Mouse (Mus musculus): ENCODE measurements around the gene Ciao2b. TPM values are rescaled to one million over a fixed set of nuclear protein-coding genes. Genes with fewer than 3 reads are reported as not detected.
"Not testable (repeated sequence)": the region's sequence is repeated elsewhere in the genome, so short reads cannot be mapped to it uniquely, and the experiment has no call there.

The Ciao2b gene
- polyA plus RNA-seq (2015; fragmentation: Nextera tagmentation; extraction: Ambion mirVana) = 32.0 and 34.9 TPM in 2 replicates

DNA sequence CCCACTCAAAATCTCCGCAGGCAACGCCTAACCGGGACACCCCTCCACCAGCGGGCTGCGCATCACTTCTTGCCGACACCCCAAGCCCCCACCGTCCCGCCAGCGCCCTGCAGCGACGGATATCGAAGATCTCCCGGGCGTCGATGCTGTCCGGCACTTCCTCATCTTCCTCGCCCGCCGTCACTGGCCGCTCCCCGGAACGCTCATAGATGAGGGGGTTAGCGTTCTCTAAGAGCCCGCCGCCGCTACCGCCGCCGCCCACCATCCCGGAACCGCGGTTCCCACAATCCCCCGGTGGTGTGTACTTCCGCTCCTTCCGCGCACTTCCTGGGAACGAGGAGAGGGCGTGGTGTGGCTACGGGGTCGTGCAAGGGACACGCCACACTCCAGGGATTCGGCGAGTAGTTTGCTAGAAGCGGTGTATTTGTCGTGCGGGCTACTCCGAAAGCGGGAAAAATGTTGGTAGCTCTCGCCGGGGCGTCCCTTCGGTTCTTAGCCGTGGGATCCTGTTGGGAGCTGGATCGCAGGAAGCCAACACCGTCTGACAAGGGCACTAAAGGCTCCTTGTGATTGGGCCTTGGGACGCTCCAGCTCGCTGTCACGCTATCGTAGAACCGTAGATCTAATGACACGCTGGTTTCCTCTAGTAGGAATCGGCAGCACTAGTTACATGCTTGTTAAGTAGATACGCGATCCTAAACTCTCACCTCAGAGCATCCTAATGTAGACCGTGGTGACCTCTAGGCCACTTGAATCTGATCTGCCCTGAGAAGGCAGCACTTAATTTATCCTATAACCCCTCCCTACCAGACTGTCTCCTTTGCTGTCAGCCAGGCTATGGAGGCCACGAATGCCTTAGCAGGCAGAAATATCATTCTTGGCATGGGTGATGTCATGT lies at the start of gene Ciao2b:
Ciao2b (minus strand) TSS at position 540 of the 898 bp plus-strand sequence.
- no peak for TF ChIP-seq EP300 (IDR thresholded peaks at IDR 0.05; ENCODE audit: low read depth)
- TF ChIP-seq CTCF (IDR thresholded peaks at IDR 0.05; ENCODE audit: low read depth) = no peak
- H3K4me3 ChIP-seq (ENCODE audit: low read depth, low read length) = peak within 1 kb of the TSS; percentile 81
- H3K36me3 ChIP-seq (replicated peaks; ENCODE audit: insufficient read depth, low read length) = peaks cover 9% of the 10 kb centered on the region
- peak within 1 kb of the TSS; percentile 78 for H3K9ac ChIP-seq (replicated peaks)
- H3K9me3 ChIP-seq (ENCODE audit: low read length) = no peaks in the 10 kb centered on the region
- peak within 1 kb of the TSS; percentile 87 for H3K4me2 ChIP-seq (ENCODE audit: low read depth, low read length)
- H3K4me1 ChIP-seq (ENCODE audit: insufficient read depth) = peaks cover 22% of the 10 kb centered on the region
- ATAC-seq (peak; percentile 96), DNase-seq (peak; percentile 90)
- no peaks in the 10 kb centered on the region for H3K27me3 ChIP-seq (ENCODE audit: insufficient read depth, low read length)
- WGBS (ENCODE audit: insufficient replicate concordance) = under 1% methylated on average over 66 of the region's 66 CpGs
- H3K27ac ChIP-seq (ENCODE audit: low read depth) = peak within 1 kb of the TSS; percentile 64

DNA sequence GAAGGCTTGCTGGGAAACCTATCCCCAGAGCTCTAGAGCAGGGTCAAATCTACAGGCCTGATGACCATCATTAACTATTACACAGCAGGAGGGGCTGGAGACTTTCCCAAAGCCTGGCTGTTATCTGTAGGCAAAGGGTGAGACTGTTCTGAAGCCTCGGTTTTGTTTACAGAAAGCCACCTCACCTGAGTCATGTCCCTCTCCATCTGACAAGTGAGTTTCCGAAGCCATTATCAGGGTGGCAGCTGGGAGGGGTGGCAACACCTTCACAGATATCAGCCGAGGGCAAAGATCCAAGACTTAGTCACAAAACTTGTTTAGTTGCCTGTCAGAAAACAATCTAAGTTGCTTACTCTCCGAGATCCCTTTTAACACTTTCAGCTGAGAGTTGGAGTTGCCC lies 46.7 kb upstream of the Ciao2b start:
- no peak overlapping the region for H3K4me3 ChIP-seq (ENCODE audit: low read depth, low read length)
- 53% methylated on average over 4 of the region's 4 CpGs for WGBS (ENCODE audit: insufficient replicate concordance)
- H3K4me1 ChIP-seq (ENCODE audit: insufficient read depth) = no peaks in the 10 kb centered on the region
- TF ChIP-seq CTCF (IDR thresholded peaks at IDR 0.05; ENCODE audit: low read depth) = no peak
- no peak for TF ChIP-seq EP300 (IDR thresholded peaks at IDR 0.05; ENCODE audit: low read depth)
- no peak for DNase-seq
- no peak overlapping the region for H3K9ac ChIP-seq (replicated peaks)
- no peaks in the 10 kb centered on the region for H3K9me3 ChIP-seq (ENCODE audit: low read length)
- no peak overlapping the region for H3K4me2 ChIP-seq (ENCODE audit: low read depth, low read length)
- H3K36me3 ChIP-seq (replicated peaks; ENCODE audit: insufficient read depth, low read length) = no peaks in the 10 kb centered on the region
- no peak for ATAC-seq
- H3K27me3 ChIP-seq (ENCODE audit: insufficient read depth, low read length) = no peaks in the 10 kb centered on the region
- H3K27ac ChIP-seq (ENCODE audit: low read depth) = no peak overlapping the region

DNA sequence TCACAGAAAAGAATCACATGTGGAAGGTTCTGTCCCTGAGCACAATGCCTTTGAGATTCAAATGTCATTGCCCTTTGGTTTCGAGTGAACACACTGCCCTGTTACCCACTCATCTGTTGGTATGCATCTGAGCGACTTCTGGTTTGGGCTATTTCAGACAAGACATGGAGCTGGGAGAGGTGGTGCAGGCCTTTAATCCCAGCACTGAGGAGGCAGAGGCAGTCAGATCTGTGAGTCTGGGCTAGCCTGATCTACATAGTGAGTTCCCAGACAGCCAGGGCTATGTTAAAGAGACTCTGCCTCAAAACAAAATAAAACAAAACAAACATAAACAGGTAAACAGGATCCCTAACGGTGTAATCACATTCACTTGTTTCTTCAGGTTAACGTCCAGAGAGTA lies 13.8 kb upstream of the Ciao2b start:
- no peak for TF ChIP-seq CTCF (IDR thresholded peaks at IDR 0.05; ENCODE audit: low read depth)
- no peak for TF ChIP-seq EP300 (IDR thresholded peaks at IDR 0.05; ENCODE audit: low read depth)
- H3K4me3 ChIP-seq (ENCODE audit: low read depth, low read length) = no peak overlapping the region

DNA sequence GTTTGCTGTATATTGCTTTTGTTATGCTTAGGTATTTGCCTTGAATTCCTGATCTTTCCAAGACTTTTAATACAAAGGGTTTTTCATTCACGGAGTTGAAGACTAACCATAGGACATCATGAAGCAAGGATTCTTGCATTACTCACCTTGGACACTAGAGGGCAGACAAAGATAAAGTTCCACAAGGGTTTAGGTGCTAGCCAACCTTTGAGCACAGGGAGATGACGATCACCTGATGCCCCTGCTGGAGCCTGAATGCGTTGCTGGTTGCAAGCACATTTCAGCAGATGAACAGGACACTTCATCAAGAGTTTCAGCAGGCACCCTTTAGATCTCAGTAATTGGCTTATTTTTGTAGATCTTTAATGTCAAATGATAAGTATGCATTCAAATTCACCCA lies 13.2 kb upstream of the Ciao2b start:
- H3K4me2 ChIP-seq (ENCODE audit: low read depth, low read length) = no peak overlapping the region
- H3K36me3 ChIP-seq (replicated peaks; ENCODE audit: insufficient read depth, low read length) = no peaks in the 10 kb centered on the region
- no peak overlapping the region for H3K27ac ChIP-seq (ENCODE audit: low read depth)
- H3K4me1 ChIP-seq (ENCODE audit: insufficient read depth) = no peaks in the 10 kb centered on the region; the same call in 1 of the 2 replicates
- no peak overlapping the region for H3K9ac ChIP-seq (replicated peaks)
- no peaks in the 10 kb centered on the region for H3K27me3 ChIP-seq (ENCODE audit: insufficient read depth, low read length)
- DNase-seq (peak; percentile 69), ATAC-seq (peak; percentile 78)
- TF ChIP-seq CTCF (IDR thresholded peaks at IDR 0.05; ENCODE audit: low read depth) (peak; percentile 92), EP300 (IDR thresholded peaks at IDR 0.05; ENCODE audit: low read depth) (no peak)
- no peak overlapping the region for H3K4me3 ChIP-seq (ENCODE audit: low read depth, low read length)
- WGBS (ENCODE audit: insufficient replicate concordance) = 3% methylated on average over 3 of the region's 3 CpGs
- no peaks in the 10 kb centered on the region for H3K9me3 ChIP-seq (ENCODE audit: low read length)

More for the DNA sequence above, 13.8 kb upstream of the Ciao2b start:
- Histone ChIP-seq H3K9ac (replicated peaks) (no peak overlapping the region), H3K27me3 (ENCODE audit: insufficient read depth, low read length) (no peaks in the 10 kb centered on the region), H3K9me3 (ENCODE audit: low read length) (no peaks in the 10 kb centered on the region), H3K27ac (ENCODE audit: low read depth) (no peak overlapping the region), H3K4me1 (ENCODE audit: insufficient read depth) (no peaks in the 10 kb centered on the region; the same call in 1 of the 2 replicates), H3K36me3 (replicated peaks; ENCODE audit: insufficient read depth, low read length) (no peaks in the 10 kb centered on the region), H3K4me2 (ENCODE audit: low read depth, low read length) (no peak overlapping the region)
- WGBS (ENCODE audit: insufficient replicate concordance) = 67% methylated on average over 4 of the region's 4 CpGs
- DNase-seq (no peak), ATAC-seq (no peak)

GRCm38 (mm10) chr8:104644187-104644586 lies 2.4 kb upstream of the Ciao2b start:
- not testable (repeated sequence) for DNase-seq

GRCm38 (mm10) chr8:104642324-104642654 lies 524 bp upstream of the Ciao2b start:
- Histone ChIP-seq H3K27ac (ENCODE audit: low read depth) (no peak overlapping the region), H3K4me3 (ENCODE audit: low read depth, low read length) (peak overlapping the region; percentile 81), H3K4me1 (ENCODE audit: insufficient read depth) (peaks cover 22% of the 10 kb centered on the region), H3K9me3 (ENCODE audit: low read length) (no peaks in the 10 kb centered on the region), H3K36me3 (replicated peaks; ENCODE audit: insufficient read depth, low read length) (peaks cover 8% of the 10 kb centered on the region), H3K4me2 (ENCODE audit: low read depth, low read length) (peak overlapping the region; percentile 87), H3K27me3 (ENCODE audit: insufficient read depth, low read length) (no peaks in the 10 kb centered on the region), H3K9ac (replicated peaks) (peak overlapping the region; percentile 78)
- DNase-seq = peak; percentile 10
- no peak; the same call in 1 of the 2 replicates for ATAC-seq
- 81% methylated on average over 6 of the region's 6 CpGs for WGBS (ENCODE audit: insufficient replicate concordance)
- no peak for TF ChIP-seq EP300 (IDR thresholded peaks at IDR 0.05; ENCODE audit: low read depth)
- TF ChIP-seq CTCF (IDR thresholded peaks at IDR 0.05; ENCODE audit: low read depth) = no peak

More at GRCm38 (mm10) chr8:104644187-104644586, 2.4 kb upstream of the Ciao2b start:
- not testable (repeated sequence) for H3K36me3 ChIP-seq (replicated peaks; ENCODE audit: insufficient read depth, low read length); H3K9me3 ChIP-seq (ENCODE audit: low read length); H3K4me3 ChIP-seq (ENCODE audit: low read depth, low read length); H3K27me3 ChIP-seq (ENCODE audit: insufficient read depth, low read length); H3K4me2 ChIP-seq (ENCODE audit: low read depth, low read length); ATAC-seq; H3K9ac ChIP-seq (replicated peaks); H3K27ac ChIP-seq (ENCODE audit: low read depth)
- WGBS (ENCODE audit: insufficient replicate concordance) = 62% methylated on average over 3 of the region's 3 CpGs
- peaks cover 19% of the 10 kb centered on the region for H3K4me1 ChIP-seq (ENCODE audit: insufficient read depth)

Measured in liver, postnatal 0 days (tissue).